Mouse (Mus musculus) forebrain, postnatal 0 days (tissue): ENCODE data around the gene Ncor1. TPM values are rescaled to one million over a fixed set of nuclear protein-coding genes. Genes with fewer than 3 reads are reported as not detected.

ENCODE experiments used
- ATAC-seq: fragments of 200-750 bp; cut with Nextera tagmentation; 2 replicates; pipeline ENCODE4 v1.8.0; 2017; ENCODE audit warnings: mild to moderate bottlenecking, moderate library complexity
- DNase-seq: peaks from one replicate; pipeline ENCODE4 v3.0.0-alpha.2; 2015
- H3K27ac ChIP-seq: fragments of 300-500 bp; sonication (generic); 2 replicates; pipeline ENCODE4 v1.5.1; 2014; ENCODE audit warnings: low read depth, mild to moderate bottlenecking, antibody characterized with exemption, low read length, moderate library complexity, mixed read lengths
- H3K27me3 ChIP-seq: fragments of 300-500 bp; sonication (generic); 2 replicates; pipeline ENCODE4 v1.6.1; 2014; ENCODE audit warnings: mild to moderate bottlenecking, low read length, mixed read lengths; ENCODE audit not compliant: insufficient read depth
- H3K36me3 ChIP-seq: fragments of 300-500 bp; sonication (generic); 2 replicates; pipeline ENCODE4 v1.6.1; 2014; ENCODE audit warnings: mild to moderate bottlenecking, moderate library complexity; ENCODE audit not compliant: insufficient read depth
- H3K4me1 ChIP-seq: fragments of 300-500 bp; sonication (generic); 2 replicates; pipeline ENCODE4 v1.6.1; 2014; ENCODE audit warnings: antibody characterized with exemption; ENCODE audit not compliant: insufficient read depth
- H3K4me2 ChIP-seq: fragments of 300-500 bp; sonication (generic); 2 replicates; pipeline ENCODE4 v1.6.1; 2014; ENCODE audit warnings: low read depth, mild to moderate bottlenecking, moderate library complexity
- H3K4me3 ChIP-seq: fragments of 300-500 bp; sonication (generic); 2 replicates; pipeline ENCODE4 v1.5.1; 2014; ENCODE audit warnings: low read depth, low read length, mixed read lengths
- H3K9ac ChIP-seq: fragments of 300-500 bp; sonication (generic); 2 replicates; pipeline ENCODE4 v1.6.1; 2014; ENCODE audit warnings: mild to moderate bottlenecking
- H3K9me3 ChIP-seq: fragments of 300-500 bp; sonication (generic); 2 replicates; pipeline ENCODE4 v1.6.1; 2016; ENCODE audit warnings: low read length
- CTCF ChIP-seq: sonication (generic); IDR thresholded peaks from 2 replicates; pipeline ENCODE4 v1.5.1; 2016; ENCODE audit warnings: antibody characterized with exemption, control low read depth, low read depth
- WGBS: fragments of 180-500 bp; shearing (Covaris S2); extraction: QIAGEN DNeasy Blood & Tissue Kit; methylation state at CpG from one replicate; pipeline ENCODE4 v1.1.7; 2014; 5-methylcytosine and 5-hydroxymethylcytosine counted together
- polyA plus RNA-seq: library from polyadenylated mRNA; unstranded; fragments of >200 nt; fragmentation: Nextera tagmentation; extraction: Ambion mirVana; gene quantifications from 2 replicates; pipeline ENCODE4 v1.2.1, GENCODE M21; 2015
- total RNA-seq: library from RNA; depleted of rRNA; stranded (reverse); fragments of >200 nt; gene quantifications from 2 replicates; pipeline ENCODE4 v1.2.3, GENCODE M21; 2014

The Ncor1 gene
- total and polyA plus RNA-seq, 2 experiments from 2014 or later: 122 to 153 TPM

GRCm38 (mm10) chr11:62494754-62495275 lies 36.5 kb upstream of the Ncor1 start:
- Histone ChIP-seq H3K4me2 (no peak overlapping the region), H3K4me1 (no peaks in the 10 kb centered on the region), H3K27ac (no peak overlapping the region), H3K9ac (no peak overlapping the region), H3K27me3 (no peaks in the 10 kb centered on the region), H3K36me3 (no peaks in the 10 kb centered on the region), H3K4me3 (no peak overlapping the region), H3K9me3 (no peaks in the 10 kb centered on the region)
- no peak for DNase-seq
- no peak for TF ChIP-seq CTCF
- 6% methylated on average over 6 of the region's 6 CpGs for WGBS
- ATAC-seq: peak; percentile 55; the same call in 1 of the 2 replicates

- 98% methylated on average over 6 of the region's 6 CpGs for WGBS
- Histone ChIP-seq H3K27ac (no peak overlapping the region), H3K4me2 (no peak overlapping the region), H3K9ac (no peak overlapping the region), H3K4me1 (no peaks in the 10 kb centered on the region), H3K27me3 (no peaks in the 10 kb centered on the region), H3K4me3 (no peak overlapping the region), H3K9me3 (no peaks in the 10 kb centered on the region), H3K36me3 (no peaks in the 10 kb centered on the region)
- ATAC-seq: no peak
- DNase-seq: no peak
- TF ChIP-seq CTCF: no peak
Observed at GRCm38 (mm10) chr11:62493701-62494100, 35.4 kb upstream of the Ncor1 start.

DNA sequence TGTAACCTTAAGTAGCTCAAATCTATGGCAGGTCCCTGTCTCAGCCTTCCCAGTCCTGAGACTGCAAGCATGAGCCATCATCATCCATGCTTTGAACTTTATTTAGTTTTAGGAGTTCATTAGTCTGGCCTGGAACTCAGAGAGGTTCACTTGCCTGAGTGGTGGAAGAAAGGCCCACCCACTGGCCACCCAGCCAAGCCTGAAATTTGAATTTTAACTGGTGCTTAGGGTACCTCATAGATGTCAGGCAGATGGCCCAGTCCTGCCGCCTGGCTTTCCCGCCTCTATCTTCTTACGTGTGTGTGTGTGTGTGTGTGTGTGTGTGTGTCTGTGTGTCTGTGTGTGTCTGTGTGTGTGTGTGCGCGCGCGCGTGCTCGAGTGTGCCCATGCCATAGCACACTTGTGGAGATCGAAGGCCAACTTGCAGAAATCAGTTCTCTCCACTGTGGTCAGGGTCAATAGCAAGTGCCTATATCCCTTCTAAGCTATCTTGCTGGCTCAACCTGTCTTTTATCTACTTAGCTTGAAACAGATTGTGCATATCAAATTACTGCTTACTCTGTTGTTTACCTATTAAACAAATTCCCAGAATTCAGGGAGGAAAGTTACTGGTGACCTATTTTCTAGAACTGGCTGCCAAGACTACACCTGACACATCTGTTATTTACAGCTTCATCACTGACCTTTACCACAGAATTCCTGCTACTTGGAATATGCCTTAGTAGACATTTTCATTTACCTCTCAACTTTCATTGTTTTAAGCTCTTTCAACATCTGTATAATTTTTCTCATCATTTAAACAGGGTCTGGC lies 29.4 kb upstream of the Ncor1 start:
- ATAC-seq (no peak), DNase-seq (no peak)
- Histone ChIP-seq H3K4me3 (no peak overlapping the region), H3K9ac (no peak overlapping the region), H3K27ac (no peak overlapping the region), H3K4me1 (no peaks in the 10 kb centered on the region), H3K4me2 (no peak overlapping the region), H3K27me3 (no peaks in the 10 kb centered on the region), H3K36me3 (no peaks in the 10 kb centered on the region), H3K9me3 (no peaks in the 10 kb centered on the region)
- WGBS: 95% methylated on average over 10 of the region's 10 CpGs
- TF ChIP-seq CTCF: no peak

GRCm38 (mm10) chr11:62486949-62487348 lies 28.6 kb upstream of the Ncor1 start:
- 93% methylated on average over 1 of the region's 1 CpGs for WGBS
- Histone ChIP-seq H3K27me3 (no peaks in the 10 kb centered on the region), H3K4me3 (no peak overlapping the region), H3K9ac (no peak overlapping the region), H3K27ac (no peak overlapping the region), H3K4me1 (no peaks in the 10 kb centered on the region), H3K4me2 (no peak overlapping the region), H3K9me3 (no peaks in the 10 kb centered on the region), H3K36me3 (no peaks in the 10 kb centered on the region)
- TF ChIP-seq CTCF: no peak
- DNase-seq: no peak
- ATAC-seq: no peak

DNA sequence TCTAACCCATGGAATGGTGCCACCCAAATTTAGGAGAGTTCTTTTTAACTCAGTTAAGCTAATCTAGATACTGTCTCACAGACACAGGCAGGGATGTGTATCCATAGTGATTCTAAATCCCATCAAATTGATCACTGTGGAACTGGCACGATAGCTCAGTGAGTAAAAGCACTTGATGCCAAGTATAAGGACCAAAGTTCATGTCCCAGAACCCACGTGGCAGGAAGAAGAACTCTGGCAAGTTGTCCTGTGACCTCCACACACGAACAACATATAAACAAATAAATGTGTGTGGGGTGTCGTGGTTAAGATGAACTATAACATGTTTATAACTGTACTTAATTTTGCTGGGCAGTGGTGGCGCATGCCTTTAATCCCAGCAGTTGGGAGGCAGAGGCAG lies 21.2 kb upstream of the Ncor1 start:
- Histone ChIP-seq H3K4me2 (no peak overlapping the region), H3K9ac (no peak overlapping the region), H3K27me3 (no peaks in the 10 kb centered on the region), H3K4me3 (no peak overlapping the region), H3K4me1 (no peaks in the 10 kb centered on the region), H3K9me3 (no peaks in the 10 kb centered on the region), H3K36me3 (no peaks in the 10 kb centered on the region), H3K27ac (no peak overlapping the region)
- TF ChIP-seq CTCF: no peak
- no peak for DNase-seq
- ATAC-seq: no peak
- WGBS: 86% methylated on average over 5 of the region's 5 CpGs

GRCm38 (mm10) chr11:62478931-62479330 lies 20.6 kb upstream of the Ncor1 start:
- Histone ChIP-seq H3K4me2 (no peak overlapping the region), H3K36me3 (no peaks in the 10 kb centered on the region), H3K27me3 (no peaks in the 10 kb centered on the region), H3K4me3 (no peak overlapping the region), H3K27ac (no peak overlapping the region), H3K9me3 (no peaks in the 10 kb centered on the region), H3K4me1 (no peaks in the 10 kb centered on the region), H3K9ac (no peak overlapping the region)
- no peak for DNase-seq
- TF ChIP-seq CTCF: no peak
- no peak for ATAC-seq
- WGBS: 63% methylated on average over 6 of the region's 6 CpGs

- H3K27ac ChIP-seq: no peak overlapping the region
- no peaks in the 10 kb centered on the region for H3K9me3 ChIP-seq
- no peak overlapping the region for H3K4me2 ChIP-seq
- TF ChIP-seq CTCF: no peak
- H3K27me3 ChIP-seq: no peaks in the 10 kb centered on the region
- H3K9ac ChIP-seq: no peak overlapping the region
- H3K4me1 ChIP-seq: no peaks in the 10 kb centered on the region
- no peak overlapping the region for H3K4me3 ChIP-seq
- no peaks in the 10 kb centered on the region for H3K36me3 ChIP-seq
- WGBS: 94% methylated on average over 4 of the region's 4 CpGs
- ATAC-seq (no peak), DNase-seq (no peak)
Observed at GRCm38 (mm10) chr11:62476156-62476555, 17.8 kb upstream of the Ncor1 start.
